Mouse (Mus musculus) adrenal gland, adult 2 months (tissue): ENCODE measurements around the gene Csf1. TPM values are rescaled to one million over a fixed set of nuclear protein-coding genes. Genes with fewer than 3 reads are reported as not detected.

Experiments
- DNase-seq: peaks from one replicate; pipeline ENCODE4 v3.0.0; 2021
- polyA plus RNA-seq: library from polyadenylated mRNA; depleted of rRNA; stranded (reverse); fragments of >200 nt; gene quantifications from 2 replicates; pipeline ENCODE4 v1.2.3, GENCODE M21; 2012; rRNA removed
- total RNA-seq, 2 experiments: library from RNA; stranded (reverse); gene quantifications; 2 replicates each; pipeline ENCODE4 v1.2.3; 2021

Gene Csf1
- total and polyA plus RNA-seq, 3 experiments: 16.5 to 25.2 (median 21.1) TPM

DNA sequence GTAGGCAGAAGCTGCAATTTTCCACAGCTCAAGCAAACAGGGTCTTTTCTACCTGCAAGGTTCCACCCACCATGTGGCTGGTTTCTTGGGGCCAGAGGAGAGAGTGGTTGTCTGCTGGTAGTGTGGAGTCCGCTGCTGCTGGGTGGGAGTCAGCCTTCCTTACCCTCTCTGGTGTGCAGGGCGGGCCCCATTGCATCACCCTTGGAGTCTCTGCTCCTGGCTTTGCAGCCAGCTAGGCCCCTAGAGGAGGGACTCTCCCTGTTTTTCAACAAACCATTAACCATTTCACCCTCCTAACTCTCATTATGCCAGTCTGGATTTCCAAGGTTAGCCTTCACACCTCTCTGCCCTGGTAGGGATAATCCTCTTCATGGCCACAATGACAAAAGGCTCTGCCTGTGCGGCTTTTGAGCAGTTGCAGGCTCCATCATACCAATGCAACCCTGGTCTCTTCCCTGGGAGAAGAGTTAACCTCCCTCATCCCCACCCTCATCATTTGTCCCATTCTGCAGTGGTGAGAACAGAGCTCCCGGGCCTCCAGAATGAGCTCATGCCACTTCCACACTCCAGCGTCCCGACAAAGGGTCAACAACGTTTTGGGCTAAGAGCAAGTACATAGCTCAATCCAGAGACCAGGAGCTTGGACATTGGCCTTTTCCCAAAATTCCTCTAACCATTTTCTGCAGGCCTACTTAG, 56.4 kb downstream of the Csf1 start:
- no peak for DNase-seq

DNA sequence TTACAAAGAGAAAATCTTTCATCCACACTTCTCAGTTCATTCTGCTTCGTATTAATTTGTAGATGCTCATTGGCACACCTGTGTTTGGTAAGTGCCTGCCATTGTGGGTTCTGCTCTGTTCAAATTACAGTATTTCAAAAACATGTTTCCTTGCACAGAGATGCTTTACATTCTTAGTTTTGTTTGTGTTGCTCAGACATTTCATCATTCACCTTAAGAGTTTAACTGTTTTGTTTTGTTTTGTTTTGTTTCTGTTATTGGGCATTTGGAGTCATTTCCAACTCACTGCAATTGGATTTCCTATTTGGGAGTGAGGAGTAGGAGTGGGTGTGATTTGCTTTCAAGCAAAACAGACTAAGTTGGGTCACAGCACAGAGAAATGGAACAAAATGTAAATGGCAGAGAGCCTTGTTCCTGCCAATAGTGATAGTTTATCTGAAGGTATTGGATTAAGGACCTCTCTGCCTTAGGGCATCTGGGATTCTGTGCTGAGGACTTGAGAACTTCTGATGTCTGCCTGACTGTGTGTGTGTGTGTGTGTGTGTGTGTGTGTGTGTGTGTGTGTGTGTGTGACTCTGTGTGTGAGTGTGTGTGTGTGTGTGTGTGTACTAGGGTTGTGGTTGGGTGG, 58.4 kb downstream of the Csf1 start:
- DNase-seq: no peak

DNA sequence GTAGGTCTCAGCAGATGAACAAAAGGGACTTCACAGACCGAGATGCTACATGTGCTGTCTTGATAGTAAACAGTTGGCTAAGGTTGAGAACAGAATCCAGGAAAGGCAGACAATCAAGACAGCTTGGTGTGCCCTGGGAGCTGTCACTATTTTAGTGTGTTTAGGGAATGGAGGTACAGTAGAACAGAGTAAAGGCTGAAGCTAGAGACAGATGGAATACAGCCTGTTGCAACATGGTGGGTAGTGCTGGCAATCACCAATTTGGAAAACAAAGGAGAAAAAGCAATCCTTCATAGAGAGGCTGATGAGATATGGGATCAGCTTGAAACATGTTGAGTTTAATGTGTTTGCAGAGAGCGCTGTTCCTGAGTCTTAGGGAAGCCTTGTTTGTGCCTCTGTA, 59.6 kb downstream of the Csf1 start:
- DNase-seq: no peak

- DNase-seq: peak; percentile 35
Measured at GRCm38 (mm10) chr3:107696910-107697309, 63.4 kb downstream of the Csf1 start.

GRCm38 (mm10) chr3:107695948-107696881, 64.1 kb downstream of the Csf1 start, which contains the start of gene Ahcyl1:
Gene Ahcyl1, minus strand, starts transcription at chr3:107696560.
- peak; percentile 99 for DNase-seq

DNA sequence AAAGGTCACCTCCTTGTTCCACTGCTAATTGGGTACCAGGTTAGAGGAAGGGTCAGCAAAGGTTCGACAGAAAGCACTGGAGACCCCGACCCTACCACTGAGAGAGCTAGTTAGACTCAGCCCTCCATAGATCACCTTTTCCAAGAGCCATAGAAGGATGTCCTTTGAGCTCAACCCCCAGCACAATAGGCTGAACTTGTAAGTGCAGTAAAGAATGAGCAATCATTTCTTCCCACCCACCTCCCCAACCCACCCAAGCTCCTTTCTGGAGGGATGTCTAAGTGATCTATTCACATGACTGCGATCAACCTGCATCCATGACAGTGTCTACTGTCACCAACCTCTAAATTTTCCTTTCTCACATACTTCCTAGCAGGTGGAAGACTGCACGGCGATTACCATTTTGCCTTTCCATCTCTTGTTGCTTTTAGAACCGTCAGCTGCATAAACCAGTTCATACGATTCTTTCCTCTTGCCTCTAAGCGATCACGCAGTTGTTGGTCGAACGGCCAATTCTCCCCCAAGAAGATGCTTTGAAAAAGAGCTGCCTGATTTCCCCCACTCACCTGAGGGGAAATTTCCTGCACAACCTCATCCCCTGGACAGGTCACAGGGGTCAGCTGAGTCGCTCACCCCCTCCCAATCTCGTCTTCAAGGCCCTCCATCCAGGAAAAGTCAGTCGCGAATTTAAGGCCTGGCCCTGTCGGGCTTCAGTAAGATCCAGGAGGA, 64.9 kb downstream of the Csf1 start:
- DNase-seq: no peak

GRCm38 (mm10) chr3:107694256-107694900, 65.9 kb downstream of the Csf1 start:
- no peak for DNase-seq

Other genes with a start within 250 kb of the Csf1 start
- gene Slc6a17, start 242.5 kb downstream of the Csf1 start, total RNA-seq: 10 to 100 TPM in 1 of 2 experiments, 1 to 10 TPM in 1; 4.3 to 13.3 TPM
- gene Slc6a17, start 242.5 kb downstream of the Csf1 start, polyA plus RNA-seq: 1.8 and 2.8 TPM in 2 replicates
- not detected for gene Ubl4b, start 205.4 kb downstream of the Csf1 start, total RNA-seq
- gene Ubl4b, start 205.4 kb downstream of the Csf1 start, polyA plus RNA-seq: not detected in 2 replicates
- not detected for gene Alx3, start 165.4 kb downstream of the Csf1 start, total RNA-seq
- gene Alx3, start 165.4 kb downstream of the Csf1 start, polyA plus RNA-seq: not detected in 2 replicates
- not detected for gene Gm10961, start 129.1 kb downstream of the Csf1 start, total RNA-seq
- not detected in 2 replicates for gene Gm10961, start 129.1 kb downstream of the Csf1 start, polyA plus RNA-seq
- 10 to 100 TPM; 30.9 to 34.2 TPM for gene Strip1, start 128.8 kb downstream of the Csf1 start, total RNA-seq
- gene Strip1, start 128.8 kb downstream of the Csf1 start, polyA plus RNA-seq: 39.4 and 41.6 TPM in 2 replicates
- gene Ahcyl1, start 63.9 kb downstream of the Csf1 start, total RNA-seq: 100 to 1,000 TPM; 218 to 230 TPM
- 33.9 and 37.0 TPM in 2 replicates for gene Ahcyl1, start 63.9 kb downstream of the Csf1 start, polyA plus RNA-seq
- not detected for gene Eps8l3, start 116.8 kb upstream of the Csf1 start, total RNA-seq
- gene Eps8l3, start 116.8 kb upstream of the Csf1 start, polyA plus RNA-seq: not detected in 2 replicates
- 10 to 100 TPM; 34.7 to 55.3 TPM for gene Gstm5, start 135.4 kb upstream of the Csf1 start, total RNA-seq
- gene Gstm5, start 135.4 kb upstream of the Csf1 start, polyA plus RNA-seq: 11.9 and 12.7 TPM in 2 replicates
- gene Gstm7, start 171.3 kb upstream of the Csf1 start, total RNA-seq: 100 to 1,000 TPM; 158 to 186 TPM
- 44.4 and 51.2 TPM in 2 replicates for gene Gstm7, start 171.3 kb upstream of the Csf1 start, polyA plus RNA-seq
- gene Gstm6, start 183.3 kb upstream of the Csf1 start, total RNA-seq: 1 to 10 TPM; 6.1 to 6.5 TPM
- 0.90 and 1.0 TPM in 2 replicates for gene Gstm6, start 183.3 kb upstream of the Csf1 start, polyA plus RNA-seq
- gene Gstm3, start 208.8 kb upstream of the Csf1 start, total RNA-seq: not detected
- 0.58 and 0.62 TPM in 2 replicates for gene Gstm3, start 208.8 kb upstream of the Csf1 start, polyA plus RNA-seq
- gene Gstm2, start 226.0 kb upstream of the Csf1 start, total RNA-seq: 100 to 1,000 TPM; 231 to 239 TPM
- 133 and 141 TPM in 2 replicates for gene Gstm2, start 226.0 kb upstream of the Csf1 start, polyA plus RNA-seq